ENCODE assay signal across 21 mouse cellular contexts in genomic region chr1:194108132-194108531, GRCm38 (mm10).
A peak's percentile ranks its signal among the peaks of the same experiment; 100 is the strongest.
DNase-seq lines count a peak whose midpoint lies in the region; ATAC-seq lines count a peak whose summit lies in the region.
"Had no signal": no experiment of that assay in that cellular context is flagged by ENCODE, and none has a peak within 500 bp of the region (broad histone marks: within the 10 kb centered on the region; RNA-seq: fewer than 3 reads in every experiment).

No protein-coding gene starts in this region.

- no peaks in the 10 kb centered on the region for H3K9me3 ChIP-seq in forebrain, embryonic 14.5 days (replicated peaks; ENCODE audit: control insufficient read depth, low read length)
- H3K9me3 ChIP-seq in forebrain, embryonic 12.5 days, result no peaks in the 10 kb centered on the region
- H3K9me3 ChIP-seq in midbrain, embryonic 12.5 days, result no peaks in the 10 kb centered on the region
- no peaks in the 10 kb centered on the region for H3K9me3 ChIP-seq in midbrain, embryonic 15.5 days
- no peaks in the 10 kb centered on the region for H3K9me3 ChIP-seq in limb, embryonic 13.5 days
- H3K9me3 ChIP-seq: embryonic facial prominence, embryonic 13.5 days; heart, embryonic 13.5 days; limb, embryonic 15.5 days; neural tube, embryonic 12.5 days had no signal

- H3K9ac ChIP-seq in forebrain, embryonic 14.5 days (ENCODE audit: low read length), result no peak overlapping the region
- H3K9ac ChIP-seq in forebrain, embryonic 12.5 days, result no peak overlapping the region
- H3K9ac ChIP-seq in midbrain, embryonic 12.5 days (replicated peaks), result no peak overlapping the region
- H3K9ac ChIP-seq in midbrain, embryonic 15.5 days, result no peak overlapping the region
- no peak overlapping the region for H3K9ac ChIP-seq in limb, embryonic 13.5 days
- H3K9ac ChIP-seq: embryonic facial prominence, embryonic 13.5 days; heart, embryonic 13.5 days; limb, embryonic 15.5 days; neural tube, embryonic 12.5 days had no signal

- DNase-seq in forebrain, embryonic 14.5 days (ENCODE audit: low spot score), result peak; percentile 24
- DNase-seq in embryo, embryonic 10 days (ENCODE audit: low spot score), result peak; percentile 34
- no peak for DNase-seq in cerebellum, adult 11-12 months
- no peak for DNase-seq in adrenal gland, adult 8-10 months
- DNase-seq: cerebellum, postnatal 14 days; heart, postnatal 36 days; kidney, adult 18-20 months; kidney, postnatal 25 days; lung, adult 18-20 months; lung, postnatal 4 days; thymus, adult 2 months had no signal

- 5% methylated on average over 2 of the region's 2 CpGs for whole genome bisulfite sequencing in forebrain, embryonic 14.5 days
- 5% methylated on average over 2 of the region's 2 CpGs for WGBS in forebrain, embryonic 12.5 days
- WGBS in midbrain, embryonic 12.5 days, result 5% methylated on average over 2 of the region's 2 CpGs
- WGBS in midbrain, embryonic 15.5 days, result 19% methylated on average over 2 of the region's 2 CpGs
- 13% methylated on average over 2 of the region's 2 CpGs for WGBS in limb, embryonic 13.5 days

- H3K4me3 ChIP-seq in forebrain, embryonic 14.5 days (ENCODE audit: low read depth, low read length), result no peak overlapping the region
- no peak overlapping the region for H3K4me3 ChIP-seq in forebrain, embryonic 12.5 days (replicated peaks)
- H3K4me3 ChIP-seq in midbrain, embryonic 12.5 days, result no peak overlapping the region
- no peak overlapping the region for H3K4me3 ChIP-seq in midbrain, embryonic 15.5 days
- H3K4me3 ChIP-seq in limb, embryonic 13.5 days, result no peak overlapping the region
- H3K4me3 ChIP-seq: embryonic facial prominence, embryonic 13.5 days; heart, embryonic 13.5 days; left cerebral cortex, adult 2 months; limb, embryonic 15.5 days; neural tube, embryonic 12.5 days had no signal

- ATAC-seq in forebrain, embryonic 14.5 days, result no peak
- no peak; the same call in 1 of the 2 replicates for ATAC-seq in forebrain, embryonic 12.5 days (ENCODE audit: low FRiP score)
- ATAC-seq in midbrain, embryonic 12.5 days (ENCODE audit: low FRiP score, low read depth), result peak; percentile 34; the same call in 1 of the 2 replicates
- ATAC-seq in midbrain, embryonic 15.5 days (replicated peaks), result no peak
- ATAC-seq in limb, embryonic 13.5 days (ENCODE audit: low FRiP score, low read depth), result peak; percentile 42; the same call in 1 of the 2 replicates
- ATAC-seq: hindbrain, postnatal 0 days had no signal

- H3K27me3 ChIP-seq in forebrain, embryonic 14.5 days (replicated peaks; ENCODE audit: control insufficient read depth, insufficient read depth, low read length), result no peaks in the 10 kb centered on the region
- H3K27me3 ChIP-seq in forebrain, embryonic 12.5 days, result peaks cover 25% of the 10 kb centered on the region
- peaks cover 24% of the 10 kb centered on the region; the same call in 1 of the 2 replicates for H3K27me3 ChIP-seq in midbrain, embryonic 12.5 days
- H3K27me3 ChIP-seq in midbrain, embryonic 15.5 days (replicated peaks), result no peaks in the 10 kb centered on the region
- peaks cover 78% of the 10 kb centered on the region for H3K27me3 ChIP-seq in limb, embryonic 13.5 days
- H3K27me3 ChIP-seq: embryonic facial prominence, embryonic 13.5 days; heart, embryonic 13.5 days; limb, embryonic 15.5 days; neural tube, embryonic 12.5 days had no signal

- H3K4me2 ChIP-seq in forebrain, embryonic 14.5 days (ENCODE audit: low read length), result no peak overlapping the region
- no peak overlapping the region for H3K4me2 ChIP-seq in forebrain, embryonic 12.5 days
- H3K4me2 ChIP-seq in midbrain, embryonic 12.5 days (replicated peaks), result no peak overlapping the region
- no peak overlapping the region for H3K4me2 ChIP-seq in midbrain, embryonic 15.5 days
- H3K4me2 ChIP-seq in limb, embryonic 13.5 days (replicated peaks), result no peak overlapping the region
- H3K4me2 ChIP-seq: embryonic facial prominence, embryonic 13.5 days; heart, embryonic 13.5 days; limb, embryonic 15.5 days; neural tube, embryonic 12.5 days had no signal

- H3K36me3 ChIP-seq in forebrain, embryonic 14.5 days (ENCODE audit: control insufficient read depth, insufficient read depth, low read length), result no peaks in the 10 kb centered on the region
- no peaks in the 10 kb centered on the region for H3K36me3 ChIP-seq in forebrain, embryonic 12.5 days (replicated peaks)
- H3K36me3 ChIP-seq in midbrain, embryonic 12.5 days, result no peaks in the 10 kb centered on the region
- H3K36me3 ChIP-seq in midbrain, embryonic 15.5 days (replicated peaks), result no peaks in the 10 kb centered on the region
- H3K36me3 ChIP-seq in limb, embryonic 13.5 days, result no peaks in the 10 kb centered on the region
- H3K36me3 ChIP-seq: embryonic facial prominence, embryonic 13.5 days; heart, embryonic 13.5 days; limb, embryonic 15.5 days; neural tube, embryonic 12.5 days had no signal

- H3K4me1 ChIP-seq in forebrain, embryonic 14.5 days (ENCODE audit: control insufficient read depth, insufficient read depth, low read length), result peaks cover 8% of the 10 kb centered on the region
- peaks cover 20% of the 10 kb centered on the region for H3K4me1 ChIP-seq in forebrain, embryonic 12.5 days
- peaks cover 19% of the 10 kb centered on the region for H3K4me1 ChIP-seq in midbrain, embryonic 12.5 days
- H3K4me1 ChIP-seq in midbrain, embryonic 15.5 days, result peaks cover 11% of the 10 kb centered on the region
- peaks cover 8% of the 10 kb centered on the region for H3K4me1 ChIP-seq in limb, embryonic 13.5 days
- H3K4me1 ChIP-seq: heart, embryonic 13.5 days had no signal

- no peak overlapping the region for H3K27ac ChIP-seq in forebrain, embryonic 14.5 days (ENCODE audit: low read depth, low read length)
- H3K27ac ChIP-seq in forebrain, embryonic 12.5 days, result no peak overlapping the region
- H3K27ac ChIP-seq in midbrain, embryonic 12.5 days (replicated peaks), result no peak overlapping the region
- no peak overlapping the region for H3K27ac ChIP-seq in midbrain, embryonic 15.5 days
- H3K27ac ChIP-seq in limb, embryonic 13.5 days, result no peak overlapping the region
- H3K27ac ChIP-seq: embryonic facial prominence, embryonic 13.5 days; heart, embryonic 13.5 days; hindbrain, postnatal 0 days; left cerebral cortex, adult 2 months; limb, embryonic 15.5 days; neural tube, embryonic 12.5 days had no signal

Comparison
In these comparisons a context has a peak if more than half of its experiments do, and no peak if none do; other contexts are left out.
1. ATAC-seq: peak in midbrain, embryonic 12.5 days (single experiment) and limb, embryonic 13.5 days (single experiment); none in forebrain, embryonic 14.5 days (single experiment), forebrain, embryonic 12.5 days (single experiment) and midbrain, embryonic 15.5 days (single experiment).
2. DNase-seq: peak in forebrain, embryonic 14.5 days (single experiment) and embryo, embryonic 10 days (single experiment); none in cerebellum, adult 11-12 months (single experiment) and adrenal gland, adult 8-10 months (single experiment).